Mouse (Mus musculus): Measurements from ENCODE around the gene Chd4.
"Not testable (repeated sequence)": the region's sequence is repeated elsewhere in the genome, so short reads cannot be mapped to it uniquely, and the experiment has no call there.

The Chd4 gene

GRCm38 (mm10) chr6:125160558-125160853 is 64.7 kb downstream of the Chd4 start:
- in situ Hi-C loops (cut with MboI, MseI), result no loop called here

- in situ Hi-C loops (cut with MboI, MseI), result no loop called here
Observed at GRCm38 (mm10) chr6:125160854-125161760, 65.3 kb downstream of the Chd4 start.

DNA sequence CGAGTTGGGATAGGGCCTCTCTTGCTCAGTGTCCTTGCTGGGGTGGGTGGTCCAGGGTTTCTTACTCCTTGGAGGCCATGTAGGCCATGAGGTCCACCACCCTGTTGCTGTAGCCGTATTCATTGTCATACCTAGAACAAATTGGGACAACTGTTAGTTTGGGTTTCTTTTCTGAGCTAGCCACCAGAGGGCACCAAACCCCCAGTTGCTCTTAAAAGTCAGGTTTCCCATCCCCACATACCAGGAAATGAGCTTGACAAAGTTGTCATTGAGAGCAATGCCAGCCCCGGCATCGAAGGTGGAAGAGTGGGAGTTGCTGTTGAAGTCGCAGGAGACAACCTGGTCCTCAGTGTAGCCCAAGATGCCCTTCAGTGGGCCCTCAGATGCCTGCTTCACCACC is 66.2 kb downstream of the Chd4 start:
- in situ Hi-C loops (cut with MboI, MseI), result not testable (repeated sequence)

GRCm38 (mm10) chr6:125162615-125163305 is 67.0 kb downstream of the Chd4 start:
- in situ Hi-C loops (cut with MboI, MseI), result not testable (repeated sequence)

DNA sequence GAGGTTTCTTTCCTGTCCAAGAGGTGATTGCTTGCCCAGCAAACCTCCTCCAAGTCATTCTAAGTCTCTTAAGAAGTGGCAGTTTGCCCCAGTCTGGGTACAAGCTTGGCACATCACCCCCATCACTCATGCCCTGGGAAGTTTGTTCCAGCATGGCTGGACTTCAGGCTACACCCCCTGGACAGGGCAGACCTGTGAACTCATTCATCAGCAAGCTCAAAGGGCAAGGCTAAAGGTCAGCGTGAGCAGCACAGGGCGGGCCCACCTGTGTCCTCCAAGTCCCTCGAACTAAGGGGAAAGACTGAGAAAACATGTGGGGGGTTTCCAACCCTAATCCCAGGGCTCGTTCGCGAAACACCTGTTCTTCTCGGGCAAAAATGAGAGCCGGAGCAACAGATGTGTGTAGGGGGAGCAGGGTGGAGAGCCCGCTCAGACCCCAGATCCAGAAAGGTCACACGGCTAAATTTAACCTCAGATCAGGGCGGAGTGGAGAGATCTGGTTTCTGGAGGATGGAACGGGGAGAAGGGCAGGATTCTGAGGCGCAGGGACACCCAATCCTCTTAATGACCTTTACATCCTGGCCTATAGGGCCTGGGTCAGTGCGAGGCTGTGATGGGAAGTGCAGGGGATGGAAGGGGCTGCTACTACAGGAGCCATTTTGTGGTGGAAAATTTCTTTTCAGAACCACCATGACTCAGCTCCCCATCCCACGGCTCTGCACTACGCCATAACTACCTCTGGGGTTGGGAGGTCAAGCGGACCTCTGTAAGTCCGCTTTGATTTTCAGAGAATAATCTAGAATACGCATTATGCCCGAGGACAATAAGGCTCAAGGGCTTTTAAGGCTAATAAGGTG is 68.2 kb downstream of the Chd4 start:
- in situ Hi-C loops (cut with MboI, MseI), result no loop called here

GRCm38 (mm10) chr6:125164672-125165327 is 69.0 kb downstream of the Chd4 start:
- in situ Hi-C loops (cut with MboI, MseI), result no loop called here

- in situ Hi-C loops (cut with MboI, MseI), result no loop called here
Observed at GRCm38 (mm10) chr6:125165328-125165891, 69.6 kb downstream of the Chd4 start.

GRCm38 (mm10) chr6:125166051-125166751 is 70.4 kb downstream of the Chd4 start, which contains the start of gene Gapdh:
TSS of gene Gapdh (minus strand) at chr6:125166467.
- in situ Hi-C loops (cut with MboI, MseI), result no loop called here

GRCm38 (mm10) chr6:125166861-125167650 is 71.3 kb downstream of the Chd4 start:
- in situ Hi-C loops (cut with MboI, MseI), result no loop called here

DNA sequence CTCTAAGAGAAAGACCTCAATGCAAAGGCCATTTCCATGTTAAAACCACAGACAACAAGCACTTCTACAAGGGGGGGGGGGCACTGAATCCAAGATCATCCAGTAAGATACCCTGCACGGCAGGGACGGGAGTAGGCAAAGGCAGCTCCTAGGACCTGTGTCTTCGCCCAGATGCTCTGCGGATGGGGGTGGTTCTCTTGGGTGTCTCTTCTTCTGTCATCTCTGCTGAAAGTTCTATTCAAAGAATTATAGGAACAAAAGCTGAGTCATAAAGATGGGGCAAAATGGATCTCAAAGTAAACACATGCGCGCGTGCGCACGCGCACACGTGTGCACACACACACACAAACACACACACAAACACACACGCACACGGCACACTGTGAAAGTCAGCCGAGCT is 72.3 kb downstream of the Chd4 start:
- in situ Hi-C loops (cut with MboI, MseI), result no loop called here

- in situ Hi-C loops (cut with MboI, MseI), result loop anchor here (5.0 kb wide), 1 partner anchor 48 kb away; no protein-coding TSS in a partner anchor
Observed at GRCm38 (mm10) chr6:125170194-125170593, 74.4 kb downstream of the Chd4 start.

DNA sequence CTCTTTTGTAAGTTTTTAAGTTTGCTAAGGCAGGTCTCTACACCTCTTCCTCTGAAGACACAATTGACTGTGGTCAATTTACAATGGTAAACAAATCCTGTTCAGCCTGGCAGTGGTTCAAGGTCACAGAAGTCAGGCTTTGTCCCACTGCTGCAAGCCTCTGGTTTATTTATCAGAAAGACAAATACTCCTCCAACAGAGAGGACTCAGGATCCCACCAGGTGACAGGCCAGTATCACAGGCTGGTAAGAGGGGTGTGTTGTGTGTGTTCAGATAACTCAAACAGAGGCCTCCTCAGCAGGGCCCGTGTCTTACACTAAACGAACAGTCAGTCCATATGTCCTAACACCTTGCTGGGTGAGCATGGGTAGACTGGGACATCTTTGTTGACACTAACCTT is 76.7 kb downstream of the Chd4 start:
- in situ Hi-C loops (cut with MboI, MseI), result loop anchor here (5.0 kb wide), 1 partner anchor 50 kb away; no protein-coding TSS in a partner anchor

DNA sequence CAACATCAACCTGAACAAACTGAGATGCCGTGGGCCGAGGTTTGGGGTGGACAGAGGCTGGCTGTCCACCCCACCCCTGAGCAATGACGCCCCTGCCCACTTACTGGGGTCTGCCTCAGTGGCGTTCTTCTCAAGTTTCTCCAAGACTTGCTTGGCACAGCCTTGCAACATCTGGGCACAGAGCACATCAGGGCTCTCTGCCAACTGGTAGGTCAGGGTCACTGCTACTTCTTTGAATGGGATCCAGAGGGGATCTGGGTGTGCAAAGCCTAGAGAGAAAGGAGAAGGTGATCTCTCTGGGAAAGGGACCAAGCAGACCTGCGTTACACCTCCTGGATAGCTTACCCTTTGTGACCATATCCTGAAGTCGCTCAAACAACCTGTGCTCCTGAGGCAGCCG is 77.5 kb downstream of the Chd4 start:
- in situ Hi-C loops (cut with MboI, MseI), result loop anchor here (5.0 kb wide), 1 partner anchor 51 kb away; no protein-coding TSS in a partner anchor

- in situ Hi-C loops (cut with MboI, MseI), result no loop called here
Observed at GRCm38 (mm10) chr6:125175469-125175868, 79.7 kb downstream of the Chd4 start.

- in situ Hi-C loops (cut with MboI, MseI), result no loop called here
Observed at GRCm38 (mm10) chr6:125179601-125180000, 83.8 kb downstream of the Chd4 start.
